Mouse (Mus musculus) kidney, embryonic 14.5 days (tissue): ENCODE data around the gene Defb23. TPM values are rescaled to one million over a fixed set of nuclear protein-coding genes. Genes with fewer than 3 reads are reported as not detected.

ENCODE experiments used
- ATAC-seq: fragments of 200-750 bp; cut with Nextera tagmentation; 2 replicates; pipeline ENCODE4 v1.8.0; 2017; ENCODE audit warnings: moderate number of reproducible peaks, mild to moderate bottlenecking, moderate TSS enrichment, moderate library complexity; ENCODE audit not compliant: low FRiP score, low TSS enrichment
- H3K27ac ChIP-seq: fragments of 300-500 bp; sonication (generic); 2 replicates; pipeline ENCODE4 v1.5.1; 2014; ENCODE audit warnings: low read depth, mild to moderate bottlenecking, low read length, moderate library complexity, mixed read lengths
- H3K27me3 ChIP-seq: fragments of 300-500 bp; sonication (generic); 2 replicates; pipeline ENCODE4 v1.6.1; 2014; ENCODE audit warnings: mild to moderate bottlenecking, low read length; ENCODE audit not compliant: control insufficient read depth, insufficient read depth
- H3K36me3 ChIP-seq: fragments of 300-500 bp; sonication (generic); 2 replicates; pipeline ENCODE4 v1.6.1; 2014; ENCODE audit warnings: low read length, mixed read lengths; ENCODE audit not compliant: control insufficient read depth, insufficient read depth
- H3K4me1 ChIP-seq: fragments of 300-500 bp; sonication (generic); 2 replicates; pipeline ENCODE4 v1.6.1; 2014; ENCODE audit warnings: low read length, mixed read lengths; ENCODE audit not compliant: control insufficient read depth, insufficient read depth
- H3K4me2 ChIP-seq: fragments of 300-500 bp; sonication (generic); replicated peaks from 2 replicates; pipeline ENCODE4 v1.6.1; 2014; ENCODE audit warnings: low read depth, mild to moderate bottlenecking, low read length
- H3K4me3 ChIP-seq: fragments of 300-500 bp; sonication (generic); 2 replicates; pipeline ENCODE4 v1.5.1; 2014; ENCODE audit warnings: mild to moderate bottlenecking, low read length
- H3K9ac ChIP-seq: fragments of 300-500 bp; sonication (generic); 2 replicates; pipeline ENCODE4 v1.6.1; 2014; ENCODE audit warnings: low read depth, mild to moderate bottlenecking, low read length, moderate library complexity
- H3K9me3 ChIP-seq: fragments of 300-500 bp; sonication (generic); 2 replicates; pipeline ENCODE4 v1.6.1; 2016; ENCODE audit warnings: low read length; ENCODE audit not compliant: control insufficient read depth
- WGBS: fragments of 180-500 bp; shearing (Covaris S2); extraction: QIAGEN DNeasy Blood & Tissue Kit; methylation state at CpG from one replicate; pipeline ENCODE4 v1.1.7; 2014; 5-methylcytosine and 5-hydroxymethylcytosine counted together
- polyA plus RNA-seq: library from polyadenylated mRNA; unstranded; fragments of >200 nt; fragmentation: Nextera tagmentation; extraction: Ambion mirVana; gene quantifications from 2 replicates; pipeline ENCODE4 v1.2.1, GENCODE M21; 2014

Defb23 gene
- polyA plus RNA-seq, 1 experiment from 2014 or later: not detected

DNA sequence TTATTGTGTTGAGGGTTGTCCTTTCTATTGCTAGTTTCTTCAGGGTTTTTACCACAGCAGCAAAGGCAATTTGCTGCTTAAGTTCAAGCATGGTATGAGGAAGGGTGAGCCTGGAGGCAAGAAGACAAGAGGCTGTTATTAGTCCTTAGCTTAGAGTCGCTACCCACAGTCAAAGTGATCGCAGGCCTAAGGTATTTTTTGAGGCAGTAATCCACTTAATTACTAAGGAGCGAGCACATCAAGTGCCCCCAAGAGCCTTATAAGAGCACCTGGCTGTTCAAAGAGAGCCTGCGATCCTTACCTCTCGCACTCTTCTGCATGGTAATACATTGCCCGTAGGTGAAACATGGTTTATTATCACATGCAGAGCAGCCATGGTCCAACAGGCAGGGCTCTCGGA lies 17.3 kb upstream of the Defb23 start:
- H3K9me3 ChIP-seq: no peaks in the 10 kb centered on the region
- H3K36me3 ChIP-seq: no peaks in the 10 kb centered on the region
- no peak overlapping the region for H3K9ac ChIP-seq
- no peak overlapping the region for H3K27ac ChIP-seq
- no peaks in the 10 kb centered on the region for H3K27me3 ChIP-seq
- ATAC-seq: no peak
- 86% methylated on average over 7 of the region's 7 CpGs for WGBS
- H3K4me3 ChIP-seq: no peak overlapping the region
- H3K4me1 ChIP-seq: no peaks in the 10 kb centered on the region
- no peak overlapping the region for H3K4me2 ChIP-seq

DNA sequence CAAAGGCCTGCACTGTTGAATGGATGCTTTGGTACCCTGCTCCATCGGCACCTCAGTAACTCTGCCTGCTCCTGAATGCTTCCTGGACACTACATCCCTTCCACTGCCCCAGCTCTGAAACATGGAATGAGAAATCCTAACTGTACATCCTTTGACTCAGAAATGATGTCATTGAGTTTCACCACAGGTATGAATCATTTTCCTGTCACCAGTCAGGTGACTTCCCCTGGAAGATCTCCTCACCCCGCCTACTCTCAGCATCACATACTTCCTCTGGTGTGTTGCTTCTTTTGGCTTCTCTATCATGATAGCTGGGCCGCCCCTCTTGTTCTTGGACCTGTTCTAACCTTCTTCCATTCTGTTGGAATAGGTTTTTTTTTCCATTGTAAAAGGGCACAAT lies 16.5 kb upstream of the Defb23 start:
- no peaks in the 10 kb centered on the region for H3K36me3 ChIP-seq
- no peak for ATAC-seq
- no peak overlapping the region for H3K4me3 ChIP-seq
- no peaks in the 10 kb centered on the region for H3K27me3 ChIP-seq
- H3K9me3 ChIP-seq: no peaks in the 10 kb centered on the region
- no peaks in the 10 kb centered on the region for H3K4me1 ChIP-seq
- H3K27ac ChIP-seq: no peak overlapping the region
- WGBS: 89% methylated on average over 3 of the region's 3 CpGs
- H3K9ac ChIP-seq: no peak overlapping the region
- H3K4me2 ChIP-seq: no peak overlapping the region

DNA sequence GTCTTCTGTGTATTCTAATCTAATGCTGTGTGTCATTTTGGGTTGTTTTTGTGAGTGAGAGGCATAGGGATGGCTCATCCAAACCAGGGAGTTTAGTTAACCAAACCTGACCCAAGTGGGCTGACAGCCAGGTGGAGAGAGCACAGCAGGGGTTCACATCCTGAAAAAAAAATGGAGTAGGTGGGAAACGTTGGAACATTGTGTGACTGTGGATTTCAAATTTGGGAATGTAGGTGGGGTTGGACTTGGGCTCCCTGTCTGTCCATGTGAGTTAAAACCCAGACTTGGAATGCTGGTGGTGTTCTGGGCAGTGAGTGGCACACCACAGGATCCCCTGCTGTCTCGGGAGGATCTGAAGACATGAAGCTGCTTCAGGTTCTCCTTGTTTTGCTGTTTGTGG lies 12.3 kb upstream of the Defb23 start, which contains the start of gene Defb20:
TSS of gene Defb20 (plus strand) at position 301 of the 400 bp plus-strand sequence.
- Histone ChIP-seq H3K9me3 (no peaks in the 10 kb centered on the region), H3K36me3 (no peaks in the 10 kb centered on the region), H3K4me3 (no peak within 1 kb of the TSS), H3K4me2 (no peak within 1 kb of the TSS), H3K27me3 (no peaks in the 10 kb centered on the region), H3K27ac (no peak within 1 kb of the TSS), H3K4me1 (no peaks in the 10 kb centered on the region), H3K9ac (no peak within 1 kb of the TSS)
- 64% methylated on average over 2 of the region's 2 CpGs for WGBS
- ATAC-seq: no peak

DNA sequence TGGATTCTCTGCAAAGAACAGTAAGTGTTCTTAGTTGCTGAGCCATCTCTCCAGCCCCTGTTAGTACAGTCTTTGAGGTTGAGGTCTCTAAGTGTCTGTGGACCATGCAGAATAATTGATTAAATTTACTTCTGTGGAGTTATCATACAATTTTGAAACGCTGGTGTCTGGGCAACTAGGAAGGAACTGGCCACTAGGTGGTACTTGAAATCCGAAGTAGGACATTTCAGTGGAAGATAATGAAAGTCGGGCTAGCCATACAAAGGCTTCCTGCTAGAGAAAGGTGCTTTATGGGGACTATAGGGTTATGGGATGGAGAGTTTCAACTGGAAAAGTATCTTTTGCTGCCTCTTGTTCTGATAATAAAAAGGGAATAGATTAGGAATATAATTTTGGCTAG lies 8.0 kb upstream of the Defb23 start:
- H3K4me3 ChIP-seq: no peak overlapping the region
- no peak overlapping the region for H3K4me2 ChIP-seq
- whole genome bisulfite sequencing: 30% methylated on average over 3 of the region's 3 CpGs
- H3K9ac ChIP-seq: no peak overlapping the region
- H3K36me3 ChIP-seq: no peaks in the 10 kb centered on the region
- no peak for ATAC-seq
- no peaks in the 10 kb centered on the region for H3K9me3 ChIP-seq
- no peaks in the 10 kb centered on the region for H3K4me1 ChIP-seq
- H3K27me3 ChIP-seq: no peaks in the 10 kb centered on the region
- H3K27ac ChIP-seq: no peak overlapping the region

DNA sequence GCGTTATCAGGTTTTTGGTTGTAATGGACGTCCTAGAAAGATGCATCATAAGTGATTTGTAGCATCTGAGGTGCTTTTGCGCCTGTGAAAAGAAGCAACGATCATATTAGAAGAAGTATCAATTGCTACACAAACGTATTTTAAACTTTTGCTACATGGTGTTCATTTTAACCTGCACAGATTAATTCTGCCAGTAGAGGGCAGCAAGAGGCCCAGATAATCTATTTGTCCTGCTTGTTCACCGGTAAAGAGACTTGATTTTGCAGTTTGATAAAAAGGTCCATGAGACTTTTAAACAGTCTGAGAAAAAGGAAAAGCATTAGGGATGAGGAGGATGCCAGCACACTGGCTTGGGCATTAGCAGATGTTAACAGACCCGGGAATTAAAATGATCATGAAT lies 6.6 kb upstream of the Defb23 start:
- no peak overlapping the region for H3K9ac ChIP-seq
- H3K4me3 ChIP-seq: no peak overlapping the region
- WGBS: 28% methylated on average over 7 of the region's 7 CpGs
- H3K27me3 ChIP-seq: no peaks in the 10 kb centered on the region
- no peak overlapping the region for H3K27ac ChIP-seq
- no peak for ATAC-seq
- no peaks in the 10 kb centered on the region for H3K9me3 ChIP-seq
- H3K4me2 ChIP-seq: no peak overlapping the region
- H3K4me1 ChIP-seq: no peaks in the 10 kb centered on the region
- no peaks in the 10 kb centered on the region for H3K36me3 ChIP-seq

DNA sequence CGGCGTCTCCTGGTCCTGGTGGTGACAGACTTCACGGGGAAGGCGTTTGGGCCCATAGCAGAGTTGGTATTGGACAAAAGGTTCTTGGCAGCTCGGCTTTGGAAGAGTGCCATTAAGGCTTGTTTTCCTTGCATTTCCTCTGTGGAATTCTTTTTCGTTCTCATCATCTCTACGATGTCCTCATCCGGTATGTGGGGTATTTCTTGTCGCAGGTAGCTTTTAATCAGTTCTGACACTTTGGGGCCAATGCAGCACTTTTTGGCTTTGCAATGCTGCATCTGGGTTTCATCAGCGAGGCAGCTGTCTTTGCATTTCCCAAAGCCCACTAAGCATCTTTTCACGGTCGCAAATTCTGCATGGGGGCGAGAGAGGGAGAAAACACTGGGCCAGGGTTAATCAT lies 5.2 kb downstream of the Defb23 start:
- H3K27me3 ChIP-seq: no peaks in the 10 kb centered on the region
- WGBS: 51% methylated on average over 13 of the region's 13 CpGs
- no peak overlapping the region for H3K4me3 ChIP-seq
- H3K27ac ChIP-seq: no peak overlapping the region
- H3K9ac ChIP-seq: no peak overlapping the region
- ATAC-seq: no peak
- H3K4me2 ChIP-seq: no peak overlapping the region
- no peaks in the 10 kb centered on the region for H3K36me3 ChIP-seq
- H3K4me1 ChIP-seq: 0 out of 2 replicates have a peak, but pooled peaks cover 4% of the 10 kb centered on the region
- no peaks in the 10 kb centered on the region for H3K9me3 ChIP-seq

DNA sequence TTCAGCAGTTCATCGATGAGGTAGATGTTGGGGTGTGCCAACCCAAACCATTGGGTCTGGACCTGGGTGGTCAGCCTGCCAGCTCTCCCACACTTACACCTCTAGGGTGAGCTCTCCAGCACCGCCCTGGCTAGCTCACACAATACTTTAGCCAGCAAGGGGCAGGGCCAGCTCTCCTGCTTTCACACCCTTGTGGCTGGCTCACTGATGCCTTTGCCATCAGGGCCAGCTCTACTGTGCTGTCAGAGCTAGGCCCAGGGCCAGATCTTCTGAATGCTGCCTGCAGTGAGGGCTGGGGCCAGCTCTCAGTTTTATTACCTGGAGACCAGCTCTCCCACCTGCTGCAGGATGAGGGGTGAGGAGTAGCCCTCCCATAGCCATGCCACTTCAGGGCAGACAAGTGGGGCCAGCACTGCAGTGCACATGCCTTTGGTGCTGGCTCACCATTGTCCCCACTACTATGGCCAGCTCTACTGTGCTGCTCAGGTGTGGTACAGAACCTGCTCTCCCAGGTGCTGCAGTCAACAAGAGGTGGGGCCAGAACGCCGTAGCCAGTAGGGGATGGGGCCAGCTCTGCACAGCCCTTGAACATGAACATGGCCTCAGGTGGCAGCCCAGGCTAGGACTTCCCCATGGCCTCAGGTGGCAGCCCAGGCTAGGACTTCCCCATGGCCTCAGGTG lies 12.2 kb downstream of the Defb23 start:
- Histone ChIP-seq H3K27ac (no peak overlapping the region), H3K4me3 (no peak overlapping the region), H3K4me2 (no peak overlapping the region), H3K9ac (no peak overlapping the region), H3K27me3 (no peaks in the 10 kb centered on the region; the same call in 1 of the 2 replicates), H3K4me1 (peaks cover 12% of the 10 kb centered on the region), H3K36me3 (no peaks in the 10 kb centered on the region), H3K9me3 (no peaks in the 10 kb centered on the region)
- 0 out of 2 replicates have a peak, but pooled peaks have one; percentile 29 for ATAC-seq
- WGBS: 77% methylated on average over 4 of the region's 4 CpGs

DNA sequence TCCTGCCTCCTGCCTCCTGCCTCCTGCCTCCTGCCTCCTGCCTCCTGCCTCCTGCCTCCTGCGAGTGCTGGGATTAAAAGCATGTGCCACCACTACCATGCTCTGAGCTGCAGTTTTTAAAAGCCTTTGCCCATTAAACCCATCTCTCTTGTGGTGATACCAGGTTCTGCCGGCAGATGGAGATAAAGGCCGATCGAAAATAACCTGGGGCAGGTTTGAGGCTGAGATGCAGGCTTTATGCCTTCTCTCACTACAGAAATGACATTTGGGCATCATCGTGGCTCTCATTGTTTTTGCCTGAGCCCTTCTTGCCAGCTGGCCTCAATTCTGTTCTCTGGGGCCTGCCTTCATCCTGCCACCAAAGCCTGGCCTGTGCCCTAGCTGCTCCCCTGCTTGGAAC lies 14.2 kb downstream of the Defb23 start:
- WGBS: 3% methylated on average over 5 of the region's 5 CpGs

DNA sequence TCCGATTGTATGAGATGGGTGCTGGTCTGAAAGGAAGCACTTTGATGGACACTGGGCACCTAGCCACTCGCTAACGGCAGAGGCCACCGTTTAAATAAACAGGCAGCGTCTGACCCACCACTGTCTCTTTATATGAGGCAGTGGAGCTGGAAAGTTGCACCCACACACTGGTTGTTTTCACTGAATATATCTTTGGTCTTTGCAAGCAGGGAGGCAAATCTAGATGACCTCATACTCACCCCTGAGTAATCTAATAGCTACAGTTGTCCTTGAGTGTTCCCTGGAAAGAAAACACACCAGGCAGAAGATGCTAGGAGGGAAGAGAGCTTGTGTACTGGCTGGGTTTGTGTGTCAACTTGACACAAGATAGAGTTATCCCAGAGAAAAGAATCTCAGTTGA lies 17.0 kb downstream of the Defb23 start:
- peak; percentile 48; the same call in 1 of the 2 replicates for ATAC-seq
- H3K27ac ChIP-seq: 0 out of 2 replicates have a peak overlapping the region, but pooled peaks have one; percentile 11
- 18% methylated on average over 5 of the region's 5 CpGs for WGBS

More for the DNA sequence above, 14.2 kb downstream of the Defb23 start:
- no peak overlapping the region for H3K27ac ChIP-seq
- H3K4me1 ChIP-seq: peaks cover 17% of the 10 kb centered on the region
- H3K27me3 ChIP-seq: no peaks in the 10 kb centered on the region; the same call in 1 of the 2 replicates
- H3K9ac ChIP-seq: no peak overlapping the region
- ATAC-seq: no peak
- H3K4me3 ChIP-seq: no peak overlapping the region
- no peaks in the 10 kb centered on the region for H3K36me3 ChIP-seq
- H3K4me2 ChIP-seq: no peak overlapping the region
- no peaks in the 10 kb centered on the region for H3K9me3 ChIP-seq

More for the DNA sequence above, 17.0 kb downstream of the Defb23 start:
- no peaks in the 10 kb centered on the region for H3K36me3 ChIP-seq
- no peaks in the 10 kb centered on the region for H3K9me3 ChIP-seq
- no peak overlapping the region for H3K9ac ChIP-seq
- H3K27me3 ChIP-seq: no peaks in the 10 kb centered on the region; the same call in 1 of the 2 replicates
- no peak overlapping the region for H3K4me3 ChIP-seq
- H3K4me1 ChIP-seq: peaks cover 17% of the 10 kb centered on the region
- no peak overlapping the region for H3K4me2 ChIP-seq
